Mouse (Mus musculus): Measurements from ENCODE around the gene 1700028J19Rik.
"Not testable (repeated sequence)": the region's sequence is repeated elsewhere in the genome, so short reads cannot be mapped to it uniquely, and the experiment has no call there.

1700028J19Rik gene

GRCm38 (mm10) chr7:44250732-44251275, 4.3 kb upstream of the 1700028J19Rik start:
- DNase-seq (ENCODE audit: low spot score in 2 of 2) = not testable (repeated sequence)

DNA sequence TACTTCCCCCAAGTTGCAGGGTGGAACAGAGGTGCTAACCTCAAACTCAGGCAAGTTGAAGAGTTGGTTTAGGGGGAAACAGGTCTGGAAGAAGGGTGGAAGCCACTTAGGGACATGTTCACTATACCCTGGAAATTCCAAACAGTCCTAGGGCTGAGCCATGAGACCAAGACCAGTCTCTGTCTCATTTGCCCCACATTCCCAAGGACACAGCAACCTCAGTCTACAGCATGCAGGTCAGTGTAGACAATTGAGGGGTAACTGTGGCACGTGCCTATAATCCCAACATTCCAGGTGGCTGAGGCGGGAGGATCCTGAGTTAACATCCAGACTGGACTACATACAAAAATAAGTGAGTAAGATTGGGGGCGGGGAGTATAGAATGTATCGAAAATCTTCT, 2.8 kb upstream of the 1700028J19Rik start:
- no peak for DNase-seq (ENCODE audit: low spot score in 2 of 2)

- DNase-seq (ENCODE audit: low spot score in 2 of 2) = no peak
Measured at GRCm38 (mm10) chr7:44247971-44248370, 1.5 kb upstream of the 1700028J19Rik start.

GRCm38 (mm10) chr7:44246984-44247470, 532 bp upstream of the 1700028J19Rik start:
- DNase-seq (ENCODE audit: low spot score in 2 of 2) = no peak

- DNase-seq (ENCODE audit: low spot score in 2 of 2) = no peak
Measured at GRCm38 (mm10) chr7:44244080-44244479, 2.4 kb downstream of the 1700028J19Rik start.

DNA sequence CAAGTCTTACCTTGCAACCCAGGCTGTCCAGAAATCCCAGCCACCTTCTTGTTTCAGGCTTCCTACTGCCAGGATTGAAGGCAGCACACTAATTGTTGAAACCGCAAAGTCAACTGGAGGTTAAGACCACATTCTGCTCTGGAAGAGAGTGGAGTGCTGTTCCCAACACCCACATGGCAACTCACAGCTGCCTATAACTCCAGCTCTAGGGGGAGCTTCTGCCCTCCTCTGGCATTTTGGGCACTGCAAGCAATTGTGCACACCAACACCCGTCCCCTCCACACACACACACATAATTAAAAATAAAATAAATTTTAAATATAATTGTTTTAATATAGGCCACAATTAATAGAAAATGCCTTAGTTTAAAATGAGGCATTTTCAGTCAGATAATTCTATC, 5.3 kb downstream of the 1700028J19Rik start:
- DNase-seq (ENCODE audit: low spot score in 2 of 2) = no peak

DNA sequence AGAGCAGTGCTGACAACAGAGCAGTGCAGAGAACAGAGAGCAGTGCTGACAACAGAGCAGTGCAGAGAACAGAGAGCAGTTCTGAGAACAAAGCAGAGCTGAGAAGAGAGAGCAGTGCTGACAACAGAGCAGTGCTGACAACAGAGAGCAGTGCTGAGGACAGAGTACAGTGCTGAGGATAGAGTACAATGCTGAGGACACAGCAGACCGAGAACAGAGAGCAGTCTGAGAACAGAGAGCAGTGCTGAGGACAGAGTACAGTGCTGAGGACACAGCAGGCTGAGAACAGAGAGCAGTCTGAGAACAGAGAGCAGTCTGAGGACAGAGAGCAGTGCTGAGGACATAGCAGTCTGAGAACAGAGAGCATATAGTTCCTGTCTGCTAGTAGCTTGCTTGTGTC, 5.8 kb downstream of the 1700028J19Rik start:
- DNase-seq (ENCODE audit: low spot score in 2 of 2) = no peak

DNA sequence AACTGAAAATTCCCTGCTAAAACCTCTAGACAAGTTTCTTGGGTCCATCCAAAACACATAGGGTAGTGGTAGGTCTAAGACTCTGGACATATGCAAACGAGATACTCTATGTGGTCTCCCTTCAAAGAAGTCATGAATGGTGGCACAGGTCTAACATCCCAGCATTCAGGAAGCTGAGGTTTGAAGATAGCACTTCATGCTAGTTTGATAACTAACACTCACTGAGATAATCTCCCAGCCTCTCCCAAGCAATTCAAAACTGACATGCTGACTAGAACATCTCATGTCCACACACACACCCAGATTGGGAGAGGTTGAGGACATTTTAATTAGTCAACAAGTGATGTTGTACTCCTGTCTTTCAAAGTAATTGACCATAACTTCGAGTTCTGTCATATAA, 6.6 kb downstream of the 1700028J19Rik start:
- DNase-seq (ENCODE audit: low spot score in 2 of 2) = no peak

GRCm38 (mm10) chr7:44235909-44236308, 10.6 kb downstream of the 1700028J19Rik start, which contains the start of gene Gm36864:
Gene Gm36864, plus strand, starts transcription at chr7:44236177.
- no peak for DNase-seq (ENCODE audit: low spot score in 2 of 2)

DNA sequence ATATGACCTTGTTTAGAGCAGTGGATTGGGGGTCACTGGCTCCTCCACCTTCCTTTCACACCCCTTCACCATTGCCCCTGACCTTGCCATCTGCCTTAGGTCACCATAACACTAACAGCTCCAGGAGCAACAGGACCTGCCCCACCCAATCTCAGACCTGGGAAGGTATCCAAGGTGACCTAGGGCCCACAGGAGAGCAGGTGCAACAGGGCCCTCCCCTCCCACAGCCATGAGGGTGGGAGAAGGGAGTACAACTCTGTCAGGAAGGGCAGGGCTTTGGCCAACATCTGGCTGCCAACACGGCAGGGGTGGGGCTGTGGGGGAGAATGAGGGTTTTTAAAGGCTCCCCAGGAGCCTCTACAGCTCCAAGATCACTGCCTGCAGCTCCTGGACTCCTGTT, 21.4 kb downstream of the 1700028J19Rik start, which contains the start of gene Klk1:
TSS of gene Klk1 (plus strand) at position 285 of the 400 bp plus-strand sequence.
- DNase-seq (ENCODE audit: low spot score in 2 of 2) = no peak

GRCm38 (mm10) chr7:44222335-44222734, 24.2 kb downstream of the 1700028J19Rik start:
- not testable (repeated sequence) for DNase-seq (ENCODE audit: low spot score in 2 of 2)

DNA sequence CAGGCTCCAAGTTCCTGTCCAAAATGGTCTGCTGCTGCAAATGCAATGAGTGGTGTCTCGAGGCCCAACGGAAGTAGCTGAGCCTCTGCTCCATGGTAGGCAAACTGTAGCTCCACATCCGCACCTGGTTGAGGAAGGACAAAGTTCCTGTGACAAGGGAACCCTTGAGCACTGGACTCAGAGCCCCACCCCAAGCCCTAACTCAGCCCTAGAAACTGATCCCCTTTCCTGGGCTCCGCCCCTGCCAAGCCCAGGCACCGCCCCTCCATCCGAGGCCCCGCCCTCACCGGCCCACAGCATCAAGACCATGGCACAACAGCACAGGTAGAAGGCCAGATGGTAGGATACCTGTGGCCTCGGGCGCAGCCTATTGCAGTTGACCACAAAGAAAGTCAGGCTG, 24.9 kb downstream of the 1700028J19Rik start:
- DNase-seq (ENCODE audit: low spot score in 2 of 2) = not testable (repeated sequence)

DNA sequence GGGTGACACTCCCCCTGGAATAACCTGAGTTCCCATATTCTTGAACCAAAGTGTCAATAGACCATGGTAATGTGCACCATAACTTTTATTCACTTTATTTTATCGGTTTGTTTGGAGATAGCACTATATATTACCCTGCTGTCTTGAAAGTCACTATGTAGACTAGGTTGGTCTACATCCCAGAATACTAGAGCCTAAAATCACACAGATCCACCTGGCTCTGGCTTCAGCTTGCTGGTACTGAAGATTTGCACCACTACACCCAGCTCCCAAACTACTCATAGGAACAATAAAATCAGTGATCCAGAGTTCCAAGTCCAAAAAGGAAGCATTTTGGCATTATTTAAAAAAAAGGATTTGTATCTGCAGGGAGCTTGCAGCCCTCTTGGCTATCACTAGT, 30.9 kb downstream of the 1700028J19Rik start, which contains the start of gene Klk1b5:
TSS of gene Klk1b5 (plus strand) at position 301 of the 400 bp plus-strand sequence.
- no peak for DNase-seq (ENCODE audit: low spot score in 2 of 2)

- DNase-seq (ENCODE audit: low spot score in 2 of 2) = no peak
Measured at GRCm38 (mm10) chr7:44208307-44208706, 38.2 kb downstream of the 1700028J19Rik start.

DNA sequence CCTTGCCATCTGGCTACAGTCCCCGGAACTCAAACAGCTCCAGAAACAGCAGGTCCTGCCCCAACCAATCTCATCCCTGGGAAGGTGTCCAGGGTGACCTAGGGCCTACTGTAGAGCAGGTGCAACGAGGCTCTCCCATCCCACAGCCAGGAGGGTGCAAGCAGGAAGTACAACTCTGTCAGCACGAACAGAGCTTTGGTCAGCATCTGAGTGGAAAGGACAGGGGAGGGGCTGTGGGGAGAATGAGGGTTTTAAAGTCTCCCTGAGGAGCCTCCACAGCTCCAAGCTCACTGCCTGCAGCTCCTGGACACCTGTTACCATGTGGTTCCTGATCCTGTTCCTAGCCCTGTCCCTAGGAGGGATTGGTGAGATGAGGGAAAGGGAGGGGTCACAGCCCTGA, 39.4 kb downstream of the 1700028J19Rik start, which contains the start of gene Klk1b4:
TSS of gene Klk1b4 (plus strand) at position 301 of the 400 bp plus-strand sequence.
- DNase-seq (ENCODE audit: low spot score in 2 of 2) = not testable (repeated sequence)

- no peak for DNase-seq (ENCODE audit: low spot score in 2 of 2)
Measured at GRCm38 (mm10) chr7:44197891-44198290, 48.6 kb downstream of the 1700028J19Rik start, which contains the start of gene Klk1b3. Gene Klk1b3, plus strand, starts transcription at chr7:44198191.

GRCm38 (mm10) chr7:44193466-44193865, 53.0 kb downstream of the 1700028J19Rik start:
- DNase-seq (ENCODE audit: low spot score in 2 of 2) = not testable (repeated sequence)

GRCm38 (mm10) chr7:44187936-44188335, 58.6 kb downstream of the 1700028J19Rik start, which contains the start of gene Klk1b24:
Gene Klk1b24, plus strand, starts transcription at chr7:44188236.
- not testable (repeated sequence) for DNase-seq (ENCODE audit: low spot score in 2 of 2)

- DNase-seq (ENCODE audit: low spot score in 2 of 2) = not testable (repeated sequence)
Measured at GRCm38 (mm10) chr7:44186516-44186915, 60.0 kb downstream of the 1700028J19Rik start.
